Mouse (Mus musculus): ENCODE data around the gene Siglecg. TPM values are rescaled to one million over a fixed set of nuclear protein-coding genes. Genes with fewer than 3 reads are reported as not detected.
A peak's percentile ranks its signal among the peaks of the same experiment; 100 is the strongest.

The Siglecg gene
- polyA plus RNA-seq (2015; fragmentation: Nextera tagmentation; extraction: Ambion mirVana): not detected in 2 replicates

DNA sequence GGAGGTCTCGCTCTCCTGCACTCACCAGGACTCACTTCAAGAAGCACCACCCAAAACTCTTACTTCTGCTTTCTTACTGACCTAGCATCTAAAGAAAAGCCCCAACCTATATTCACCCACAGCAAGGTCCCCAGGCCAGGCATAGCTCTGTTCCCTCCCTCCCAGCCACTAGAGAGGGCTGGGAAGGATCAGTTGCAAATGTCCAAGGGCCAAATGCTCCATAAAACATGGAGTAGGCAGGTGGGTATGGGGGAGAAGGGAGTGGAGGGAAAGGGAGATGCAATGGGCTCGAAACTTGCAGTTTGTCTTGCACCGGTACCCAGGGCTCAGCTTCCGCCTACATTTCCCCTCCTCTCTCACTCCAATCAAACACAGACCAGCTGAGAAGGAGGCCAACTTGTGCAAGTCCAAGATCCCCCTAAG lies at the start of gene Siglecg:
Gene Siglecg, plus strand, starts transcription at position 74 of the 423 bp plus-strand sequence.
- no peak for ATAC-seq
- WGBS: 75% methylated on average over 4 of the region's 4 CpGs

DNA sequence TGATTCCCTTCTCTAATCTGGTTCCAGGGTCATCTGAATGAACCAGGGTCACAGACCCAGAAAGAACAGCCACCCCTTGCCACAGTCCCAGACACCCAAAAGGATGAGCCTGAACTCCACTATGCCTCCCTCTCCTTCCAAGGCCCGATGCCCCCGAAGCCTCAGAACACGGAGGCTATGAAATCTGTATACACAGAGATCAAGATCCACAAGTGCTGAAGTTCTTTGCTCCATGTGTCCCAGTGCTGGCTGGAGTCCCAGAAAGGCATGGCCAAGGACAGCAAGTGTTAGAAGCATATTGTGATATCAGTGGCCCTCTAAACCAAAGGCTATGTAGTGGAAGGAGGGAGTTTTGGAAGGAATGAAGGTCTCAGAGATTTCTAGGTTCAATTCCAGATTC lies 49.4 kb upstream of the Siglecg start:
- ATAC-seq: no peak
- H3K4me1 ChIP-seq (ENCODE audit: control insufficient read depth, insufficient read depth, low read depth, low read length): no peaks in the 10 kb centered on the region
- no peaks in the 10 kb centered on the region for H3K36me3 ChIP-seq (ENCODE audit: control insufficient read depth, insufficient read depth, low read length)
- no peak overlapping the region for H3K9ac ChIP-seq (ENCODE audit: low read depth, low read length)
- no peaks in the 10 kb centered on the region for H3K27me3 ChIP-seq (replicated peaks; ENCODE audit: control insufficient read depth, insufficient read depth, low read length)
- 94% methylated on average over 3 of the region's 3 CpGs for WGBS
- H3K4me2 ChIP-seq (ENCODE audit: low read length): no peak overlapping the region
- H3K4me3 ChIP-seq (ENCODE audit: low read length): no peak overlapping the region
- no peak overlapping the region for H3K27ac ChIP-seq (ENCODE audit: low read depth, low read length)
- no peaks in the 10 kb centered on the region for H3K9me3 ChIP-seq (ENCODE audit: control insufficient read depth, low read length)

More for the DNA sequence above, at the start of gene Siglecg:
- Histone ChIP-seq H3K27me3 (replicated peaks; ENCODE audit: control insufficient read depth, insufficient read depth, low read length) (no peaks in the 10 kb centered on the region), H3K4me1 (ENCODE audit: control insufficient read depth, insufficient read depth, low read depth, low read length) (no peaks in the 10 kb centered on the region), H3K27ac (ENCODE audit: low read depth, low read length) (no peak within 1 kb of the TSS), H3K4me3 (ENCODE audit: low read length) (no peak within 1 kb of the TSS), H3K9me3 (ENCODE audit: control insufficient read depth, low read length) (no peaks in the 10 kb centered on the region), H3K9ac (ENCODE audit: low read depth, low read length) (no peak within 1 kb of the TSS), H3K36me3 (ENCODE audit: control insufficient read depth, insufficient read depth, low read length) (no peaks in the 10 kb centered on the region), H3K4me2 (ENCODE audit: low read length) (no peak within 1 kb of the TSS)

DNA sequence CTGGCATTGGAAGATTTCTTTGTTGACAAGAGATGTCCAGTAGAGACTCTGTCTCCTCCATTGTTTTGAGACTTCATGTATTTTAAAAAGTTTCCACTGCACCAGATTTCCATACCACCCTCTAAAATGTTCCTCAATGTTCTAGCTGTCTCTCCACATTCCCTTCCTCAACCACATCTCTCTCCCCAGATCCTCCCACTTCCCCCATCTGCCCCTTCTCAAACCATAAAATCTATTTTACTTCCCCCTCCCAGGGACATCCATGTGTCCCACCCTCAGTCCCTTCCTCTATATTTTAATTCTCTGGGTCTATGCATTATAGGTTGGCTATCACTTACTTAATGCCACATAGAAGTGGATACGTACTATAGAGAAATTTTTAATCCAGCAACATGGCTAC lies 46.6 kb upstream of the Siglecg start:
- H3K9ac ChIP-seq (ENCODE audit: low read depth, low read length): no peak overlapping the region
- 98% methylated on average over 1 of the region's 1 CpGs for WGBS
- ATAC-seq: no peak

DNA sequence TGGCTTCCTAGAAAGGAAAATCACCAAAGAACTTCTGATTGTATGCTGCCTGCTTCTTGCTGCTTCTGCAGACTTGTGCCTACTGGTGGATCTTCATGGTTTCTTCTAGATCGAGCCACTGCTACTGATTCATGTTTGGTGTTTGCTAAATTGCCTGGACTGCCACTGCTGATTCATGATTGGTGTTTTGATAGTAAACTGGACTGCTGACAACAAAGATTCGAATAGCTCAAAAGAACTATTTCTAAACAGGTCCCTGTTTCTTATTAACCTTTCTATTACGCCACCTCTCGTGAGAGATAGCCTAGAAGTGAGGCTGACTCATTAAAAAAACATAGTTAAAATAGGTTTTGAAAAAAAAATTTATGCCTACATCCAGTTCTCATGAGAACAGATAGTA lies 46.0 kb upstream of the Siglecg start:
- Histone ChIP-seq H3K4me3 (ENCODE audit: low read length) (no peak overlapping the region), H3K9ac (ENCODE audit: low read depth, low read length) (no peak overlapping the region), H3K4me1 (ENCODE audit: control insufficient read depth, insufficient read depth, low read depth, low read length) (no peaks in the 10 kb centered on the region), H3K9me3 (ENCODE audit: control insufficient read depth, low read length) (no peaks in the 10 kb centered on the region), H3K27me3 (replicated peaks; ENCODE audit: control insufficient read depth, insufficient read depth, low read length) (no peaks in the 10 kb centered on the region), H3K4me2 (ENCODE audit: low read length) (no peak overlapping the region), H3K36me3 (ENCODE audit: control insufficient read depth, insufficient read depth, low read length) (no peaks in the 10 kb centered on the region), H3K27ac (ENCODE audit: low read depth, low read length) (no peak overlapping the region)
- ATAC-seq: no peak
- WGBS: 80% methylated on average over 4 of the region's 4 CpGs

More for the DNA sequence above, 46.6 kb upstream of the Siglecg start:
- no peaks in the 10 kb centered on the region for H3K9me3 ChIP-seq (ENCODE audit: control insufficient read depth, low read length)
- H3K27ac ChIP-seq (ENCODE audit: low read depth, low read length): no peak overlapping the region
- H3K36me3 ChIP-seq (ENCODE audit: control insufficient read depth, insufficient read depth, low read length): no peaks in the 10 kb centered on the region
- no peak overlapping the region for H3K4me2 ChIP-seq (ENCODE audit: low read length)
- H3K27me3 ChIP-seq (replicated peaks; ENCODE audit: control insufficient read depth, insufficient read depth, low read length): no peaks in the 10 kb centered on the region
- H3K4me3 ChIP-seq (ENCODE audit: low read length): no peak overlapping the region
- H3K4me1 ChIP-seq (ENCODE audit: control insufficient read depth, insufficient read depth, low read depth, low read length): no peaks in the 10 kb centered on the region

DNA sequence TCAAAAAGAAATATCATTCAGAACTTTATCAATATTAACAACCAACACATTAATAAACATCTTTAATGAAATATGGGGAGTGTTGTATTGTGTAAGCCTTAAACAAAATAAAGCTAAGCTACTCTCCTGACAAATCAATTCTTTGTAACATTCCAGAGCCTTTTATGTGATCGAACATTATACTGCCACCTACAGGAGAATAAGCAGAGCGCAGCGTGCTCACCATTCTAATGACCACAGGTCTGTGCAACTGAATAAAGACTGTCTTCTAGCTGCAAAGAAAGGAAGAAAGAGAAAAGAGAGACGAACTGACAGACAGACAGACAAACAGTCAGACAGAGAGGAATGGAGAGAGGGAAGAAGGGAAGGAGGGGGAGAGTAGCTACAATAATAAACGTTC lies 29.8 kb upstream of the Siglecg start:
- WGBS: 17% methylated on average over 5 of the region's 5 CpGs
- H3K4me1 ChIP-seq (ENCODE audit: control insufficient read depth, insufficient read depth, low read depth, low read length): no peaks in the 10 kb centered on the region
- H3K4me3 ChIP-seq (ENCODE audit: low read length): no peak overlapping the region
- no peak overlapping the region for H3K4me2 ChIP-seq (ENCODE audit: low read length)
- H3K9me3 ChIP-seq (ENCODE audit: control insufficient read depth, low read length): no peaks in the 10 kb centered on the region
- ATAC-seq: 0 out of 2 replicates have a peak, but pooled peaks have one; percentile 63
- H3K9ac ChIP-seq (ENCODE audit: low read depth, low read length): no peak overlapping the region
- H3K27ac ChIP-seq (ENCODE audit: low read depth, low read length): no peak overlapping the region
- no peaks in the 10 kb centered on the region for H3K36me3 ChIP-seq (ENCODE audit: control insufficient read depth, insufficient read depth, low read length)
- H3K27me3 ChIP-seq (replicated peaks; ENCODE audit: control insufficient read depth, insufficient read depth, low read length): no peaks in the 10 kb centered on the region

DNA sequence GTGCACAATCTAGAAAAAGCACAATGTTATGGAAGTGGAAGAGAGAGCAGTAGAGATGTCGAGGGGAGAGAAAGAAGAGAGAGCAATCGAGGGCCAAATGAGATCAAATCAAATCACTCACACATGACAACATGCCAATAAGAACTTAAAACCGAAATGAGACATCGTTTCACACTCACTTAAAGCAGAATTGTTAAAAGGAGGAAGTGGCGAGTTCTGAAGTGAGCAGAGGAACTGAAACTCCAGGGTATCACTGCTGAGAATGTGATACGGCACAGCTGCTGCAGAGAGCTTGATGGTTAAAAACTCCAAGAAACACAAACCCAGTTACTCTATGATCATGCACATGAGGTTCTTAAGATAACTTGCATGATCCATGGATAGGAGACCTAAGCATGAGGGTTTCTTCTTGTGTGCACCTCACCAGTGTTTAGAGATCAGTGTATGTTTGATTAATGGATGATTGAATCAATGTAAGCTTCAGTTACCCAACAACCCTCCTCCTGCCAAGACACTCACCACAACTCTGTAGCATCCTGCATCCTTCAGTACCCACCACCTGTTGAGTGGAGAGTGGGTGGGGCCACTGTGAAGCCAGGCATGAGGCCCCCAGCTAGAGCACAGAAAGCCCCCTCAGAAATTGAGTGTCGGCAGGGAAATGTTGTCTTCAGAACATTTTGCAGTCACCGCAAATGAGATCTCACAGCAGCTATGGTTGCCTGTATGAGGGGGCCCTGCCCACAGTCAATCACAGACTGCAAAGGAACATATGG lies 15.5 kb upstream of the Siglecg start:
- H3K36me3 ChIP-seq (ENCODE audit: control insufficient read depth, insufficient read depth, low read length): no peaks in the 10 kb centered on the region
- no peak overlapping the region for H3K9ac ChIP-seq (ENCODE audit: low read depth, low read length)
- H3K27ac ChIP-seq (ENCODE audit: low read depth, low read length): no peak overlapping the region
- no peak overlapping the region for H3K4me3 ChIP-seq (ENCODE audit: low read length)
- H3K4me2 ChIP-seq (ENCODE audit: low read length): no peak overlapping the region
- 87% methylated on average over 8 of the region's 8 CpGs for WGBS
- H3K9me3 ChIP-seq (ENCODE audit: control insufficient read depth, low read length): no peaks in the 10 kb centered on the region
- ATAC-seq: no peak
- H3K4me1 ChIP-seq (ENCODE audit: control insufficient read depth, insufficient read depth, low read depth, low read length): no peaks in the 10 kb centered on the region
- no peaks in the 10 kb centered on the region for H3K27me3 ChIP-seq (replicated peaks; ENCODE audit: control insufficient read depth, insufficient read depth, low read length)

DNA sequence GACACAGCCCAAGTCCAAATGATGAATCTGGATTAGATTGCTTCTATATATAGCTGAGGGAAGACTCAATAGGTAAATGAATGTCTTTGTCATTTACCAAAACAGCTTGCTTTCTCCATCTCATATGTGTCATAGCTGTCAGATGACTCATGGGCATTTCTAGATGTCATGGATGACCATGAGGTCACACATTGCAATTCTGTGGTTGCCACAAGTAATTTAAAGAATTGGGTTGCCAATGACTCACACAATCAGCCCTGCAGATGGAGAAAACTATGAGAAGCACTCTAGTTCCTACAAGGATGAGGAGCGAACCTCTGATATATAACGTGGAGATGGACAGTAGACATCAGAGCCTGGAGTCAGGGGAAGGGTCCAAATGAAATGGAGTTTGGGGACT lies 8.5 kb upstream of the Siglecg start:
- H3K27ac ChIP-seq (ENCODE audit: low read depth, low read length): no peak overlapping the region

DNA sequence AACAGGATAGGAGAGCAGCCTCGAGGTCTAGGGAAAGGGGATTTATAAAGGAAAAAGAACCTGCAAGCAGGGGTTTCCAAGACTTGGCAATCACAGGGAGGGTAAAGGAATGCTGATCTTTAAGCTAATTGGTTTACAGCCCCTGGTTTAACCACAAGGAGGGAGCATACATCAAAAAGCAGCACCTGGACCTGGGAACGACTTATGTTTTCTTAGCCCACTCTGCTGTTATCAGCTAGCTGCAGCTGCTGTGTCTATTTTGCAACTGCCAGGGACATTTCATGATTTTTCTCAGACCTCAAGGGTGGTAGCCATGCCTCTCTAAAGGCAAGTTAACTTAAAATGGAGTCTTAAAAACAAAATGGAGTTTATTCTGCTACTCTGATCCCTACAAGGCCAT lies 5.3 kb upstream of the Siglecg start:
- Histone ChIP-seq H3K4me1 (ENCODE audit: control insufficient read depth, insufficient read depth, low read depth, low read length) (no peaks in the 10 kb centered on the region), H3K9ac (ENCODE audit: low read depth, low read length) (no peak overlapping the region), H3K27ac (ENCODE audit: low read depth, low read length) (no peak overlapping the region), H3K27me3 (replicated peaks; ENCODE audit: control insufficient read depth, insufficient read depth, low read length) (no peaks in the 10 kb centered on the region), H3K4me3 (ENCODE audit: low read length) (no peak overlapping the region), H3K9me3 (ENCODE audit: control insufficient read depth, low read length) (no peaks in the 10 kb centered on the region), H3K4me2 (ENCODE audit: low read length) (no peak overlapping the region), H3K36me3 (ENCODE audit: control insufficient read depth, insufficient read depth, low read length) (no peaks in the 10 kb centered on the region)
- WGBS: 60% methylated on average over 2 of the region's 2 CpGs
- no peak for ATAC-seq

More for the DNA sequence above, 8.5 kb upstream of the Siglecg start:
- 92% methylated on average over 2 of the region's 2 CpGs for WGBS
- Histone ChIP-seq H3K9me3 (ENCODE audit: control insufficient read depth, low read length) (no peaks in the 10 kb centered on the region), H3K9ac (ENCODE audit: low read depth, low read length) (no peak overlapping the region), H3K36me3 (ENCODE audit: control insufficient read depth, insufficient read depth, low read length) (no peaks in the 10 kb centered on the region), H3K4me3 (ENCODE audit: low read length) (no peak overlapping the region), H3K4me1 (ENCODE audit: control insufficient read depth, insufficient read depth, low read depth, low read length) (no peaks in the 10 kb centered on the region), H3K27me3 (replicated peaks; ENCODE audit: control insufficient read depth, insufficient read depth, low read length) (no peaks in the 10 kb centered on the region), H3K4me2 (ENCODE audit: low read length) (no peak overlapping the region)
- no peak for ATAC-seq

DNA sequence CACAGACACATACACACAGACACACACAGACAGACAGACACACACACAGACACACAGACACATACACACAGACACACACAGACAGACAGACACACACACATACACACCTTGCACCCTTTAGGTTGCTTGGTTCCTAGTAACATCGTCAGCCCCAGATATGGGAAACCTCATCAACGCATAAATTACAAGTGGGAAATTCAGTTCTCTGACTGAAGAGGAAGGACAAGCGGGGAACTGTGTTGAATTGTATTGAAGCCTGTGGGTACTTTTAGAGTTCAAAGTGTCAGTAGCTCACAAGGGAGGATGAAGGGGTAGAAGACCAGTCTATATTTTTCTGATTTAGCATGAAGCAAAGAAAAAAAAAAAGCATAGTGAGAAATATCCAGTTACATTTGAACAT lies 431 bp upstream of the Siglecg start:
- no peak overlapping the region for H3K9ac ChIP-seq (ENCODE audit: low read depth, low read length)
- H3K9me3 ChIP-seq (ENCODE audit: control insufficient read depth, low read length): no peaks in the 10 kb centered on the region
- WGBS: 90% methylated on average over 3 of the region's 3 CpGs
- H3K27me3 ChIP-seq (replicated peaks; ENCODE audit: control insufficient read depth, insufficient read depth, low read length): no peaks in the 10 kb centered on the region
- no peak overlapping the region for H3K27ac ChIP-seq (ENCODE audit: low read depth, low read length)
- no peak overlapping the region for H3K4me2 ChIP-seq (ENCODE audit: low read length)
- no peaks in the 10 kb centered on the region for H3K36me3 ChIP-seq (ENCODE audit: control insufficient read depth, insufficient read depth, low read length)
- no peak for ATAC-seq
- no peaks in the 10 kb centered on the region for H3K4me1 ChIP-seq (ENCODE audit: control insufficient read depth, insufficient read depth, low read depth, low read length)
- H3K4me3 ChIP-seq (ENCODE audit: low read length): no peak overlapping the region
